Mouse (Mus musculus) brain, embryonic 14.5 days (tissue): ENCODE measurements around the gene Ankrd66. TPM values are rescaled to one million over a fixed set of nuclear protein-coding genes. Genes with fewer than 3 reads are reported as not detected.
"Not testable (repeated sequence)": the region's sequence is repeated elsewhere in the genome, so short reads cannot be mapped to it uniquely, and the experiment has no call there.

Experiments used
- DNase-seq: peaks from one replicate; pipeline ENCODE4 v3.0.0-alpha.2; 2011; ENCODE audit warnings: low read depth
- CTCF ChIP-seq: fragments of 200-500 bp; IDR thresholded peaks from 2 replicates; pipeline ENCODE4 v1.5.1; 2012; ENCODE audit warnings: inconsistent platforms, mild to moderate bottlenecking, moderate library complexity, borderline replicate concordance; ENCODE audit not compliant: insufficient read depth, insufficient read length; ENCODE audit errors: extremely low read depth
- POLR2A ChIP-seq: fragments of 200-500 bp; IDR thresholded peaks from 2 replicates; pipeline ENCODE4 v1.6.1; 2012; ENCODE audit warnings: mild to moderate bottlenecking, inconsistent platforms, borderline replicate concordance; ENCODE audit not compliant: poor library complexity, insufficient read depth, insufficient read length, severe bottlenecking; ENCODE audit errors: extremely low read depth
- polyA plus RNA-seq: library from polyadenylated mRNA; depleted of rRNA; stranded (reverse); fragments of >200 nt; gene quantifications from 2 replicates; pipeline ENCODE4 v1.2.3, GENCODE M21; 2012

Gene Ankrd66
- polyA plus RNA-seq, 1 experiment = 0.82 TPM

- no peak for TF ChIP-seq CTCF
- TF ChIP-seq POLR2A = no peak
- DNase-seq = peak; percentile 33
Observed at GRCm38 (mm10) chr17:43530507-43530906, 12.9 kb downstream of the Ankrd66 start.

- DNase-seq = no peak
- TF ChIP-seq POLR2A = no peak
- TF ChIP-seq CTCF = no peak
Observed at GRCm38 (mm10) chr17:43520166-43520565, 23.3 kb downstream of the Ankrd66 start.

GRCm38 (mm10) chr17:43518644-43519409, 24.6 kb downstream of the Ankrd66 start:
- TF ChIP-seq POLR2A = no peak
- peak; percentile 75 for TF ChIP-seq CTCF
- peak; percentile 93 for DNase-seq

- peak; percentile 83 for DNase-seq
- TF ChIP-seq POLR2A (no peak), CTCF (no peak)
Observed at GRCm38 (mm10) chr17:43510782-43511181, 32.7 kb downstream of the Ankrd66 start.

GRCm38 (mm10) chr17:43504594-43504934, 38.9 kb downstream of the Ankrd66 start:
- no peak for DNase-seq
- TF ChIP-seq POLR2A = no peak
- no peak for TF ChIP-seq CTCF

- TF ChIP-seq CTCF = no peak
- TF ChIP-seq POLR2A = no peak
- DNase-seq = no peak
Observed at GRCm38 (mm10) chr17:43503861-43504593, 39.4 kb downstream of the Ankrd66 start.

- no peak for DNase-seq
- TF ChIP-seq POLR2A = no peak
- TF ChIP-seq CTCF = no peak
Observed at GRCm38 (mm10) chr17:43502592-43502991, 40.8 kb downstream of the Ankrd66 start, which contains the start of gene Mep1a. Gene Mep1a, minus strand, starts transcription at chr17:43502812.

- no peak for TF ChIP-seq POLR2A
- DNase-seq = no peak
Observed at GRCm38 (mm10) chr17:43501631-43502030, 41.8 kb downstream of the Ankrd66 start.

- no peak for DNase-seq
- TF ChIP-seq POLR2A = no peak
- no peak for TF ChIP-seq CTCF
Observed at GRCm38 (mm10) chr17:43501223-43501622, 42.2 kb downstream of the Ankrd66 start.

- DNase-seq = no peak
- TF ChIP-seq CTCF = no peak
- no peak for TF ChIP-seq POLR2A
Observed at GRCm38 (mm10) chr17:43500513-43500912, 42.9 kb downstream of the Ankrd66 start.

- TF ChIP-seq POLR2A (no peak), CTCF (no peak)
- no peak for DNase-seq
Observed at GRCm38 (mm10) chr17:43497521-43497920, 45.9 kb downstream of the Ankrd66 start.

- no peak for DNase-seq
- TF ChIP-seq CTCF (no peak), POLR2A (no peak)
Observed at GRCm38 (mm10) chr17:43495502-43495901, 47.9 kb downstream of the Ankrd66 start.

- not testable (repeated sequence) for DNase-seq
Observed at GRCm38 (mm10) chr17:43490371-43490770, 53.1 kb downstream of the Ankrd66 start.
